Mouse (Mus musculus): ENCODE results near the gene Sugp1. TPM values are rescaled to one million over a fixed set of nuclear protein-coding genes. Genes with fewer than 3 reads are reported as not detected.
"Not testable (repeated sequence)": the region's sequence is repeated elsewhere in the genome, so short reads cannot be mapped to it uniquely, and the experiment has no call there.

Sugp1 gene
- 10 to 100 TPM; 14.6 to 17.7 TPM for total RNA-seq (2021)
- long read RNA-seq, experiment 1, transcript Sugp1-201 (14 exons, 2,681 nt), result major isoform, 10 of 14 reads
- long read RNA-seq, experiment 1, partial matches to known transcripts, result 2 of 14 reads
- long read RNA-seq, experiment 1, other reads (novel, unspliced or antisense), result 2 of 14 reads
- long read RNA-seq, experiment 2, transcript Sugp1-201 (14 exons, 2,681 nt), result major isoform, 7 of 17 reads
- long read RNA-seq, experiment 2, partial matches to known transcripts, result 8 of 17 reads
- long read RNA-seq, experiment 2, other reads (novel, unspliced or antisense), result 2 of 17 reads

DNA sequence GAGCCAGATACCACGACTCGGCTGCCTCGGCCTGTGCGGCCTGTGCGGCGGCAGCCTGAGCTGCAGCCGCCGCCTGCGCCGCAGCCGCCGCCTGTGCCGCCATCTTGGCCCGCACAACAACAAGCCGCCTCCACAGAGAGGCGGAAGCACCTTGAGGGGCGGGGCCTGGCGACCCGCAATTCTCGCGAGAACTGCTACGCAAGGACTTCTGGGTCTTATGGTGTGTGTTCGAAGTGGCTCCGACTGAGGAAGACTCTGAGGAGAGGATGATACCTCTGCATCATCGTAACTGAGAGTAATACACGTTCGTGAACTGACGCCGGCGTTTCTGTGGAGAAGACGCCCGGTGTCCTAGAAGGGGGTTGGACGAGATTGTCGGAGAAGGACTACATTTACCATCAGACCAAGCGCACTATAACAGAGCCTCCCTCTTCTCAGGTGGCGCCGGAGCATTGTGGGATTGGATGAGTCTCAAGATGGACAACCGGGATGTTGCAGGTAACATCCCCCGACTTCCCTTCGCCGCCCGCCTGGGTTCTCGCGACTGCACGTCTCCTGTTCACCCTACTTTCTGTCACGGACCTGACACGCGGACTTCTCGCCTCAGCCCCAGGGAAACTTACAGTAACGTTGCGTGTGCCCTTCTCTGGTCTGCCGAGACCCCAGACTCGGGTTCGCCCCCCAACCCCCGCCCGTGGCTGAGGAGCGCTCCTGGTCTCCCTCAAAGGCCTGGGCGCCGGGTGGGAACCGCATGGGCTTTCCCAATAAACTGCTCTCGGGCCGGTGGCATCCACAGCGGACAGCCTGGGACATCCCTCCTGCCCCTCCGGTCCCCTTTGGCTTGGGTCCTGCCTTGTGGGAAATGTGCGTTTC is at the start of gene Sugp1, which contains the start of gene Mau2:
Gene Sugp1 (plus strand): TSS at position 231 of the 873 bp plus-strand sequence.
Gene Mau2 (minus strand): TSS at position 152 of the 873 bp plus-strand sequence.
- DNase-seq, result peak; percentile 96
- intact Hi-C loops (cut with DNase I), result no loop called here

DNA sequence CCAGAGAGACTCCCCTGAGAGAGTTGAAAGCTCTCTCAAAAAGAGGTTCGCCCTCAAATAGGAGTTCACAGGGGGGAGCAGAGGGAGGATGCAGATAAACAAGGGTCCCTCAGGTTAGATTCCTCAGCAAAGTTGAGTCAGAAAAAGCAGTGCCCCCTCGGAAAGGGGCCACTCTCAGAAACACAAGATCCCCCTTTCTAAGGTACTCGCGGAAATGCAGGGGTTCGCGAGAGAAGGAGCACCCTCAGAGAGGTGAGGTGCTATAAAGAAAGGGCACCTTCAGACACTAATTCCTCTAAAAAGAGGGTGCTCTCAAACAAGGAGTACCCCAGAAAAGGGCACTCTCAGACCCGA is 47.2 kb upstream of the Sugp1 start:
- no peak for DNase-seq
- intact Hi-C loops (cut with DNase I), result no loop called here

DNA sequence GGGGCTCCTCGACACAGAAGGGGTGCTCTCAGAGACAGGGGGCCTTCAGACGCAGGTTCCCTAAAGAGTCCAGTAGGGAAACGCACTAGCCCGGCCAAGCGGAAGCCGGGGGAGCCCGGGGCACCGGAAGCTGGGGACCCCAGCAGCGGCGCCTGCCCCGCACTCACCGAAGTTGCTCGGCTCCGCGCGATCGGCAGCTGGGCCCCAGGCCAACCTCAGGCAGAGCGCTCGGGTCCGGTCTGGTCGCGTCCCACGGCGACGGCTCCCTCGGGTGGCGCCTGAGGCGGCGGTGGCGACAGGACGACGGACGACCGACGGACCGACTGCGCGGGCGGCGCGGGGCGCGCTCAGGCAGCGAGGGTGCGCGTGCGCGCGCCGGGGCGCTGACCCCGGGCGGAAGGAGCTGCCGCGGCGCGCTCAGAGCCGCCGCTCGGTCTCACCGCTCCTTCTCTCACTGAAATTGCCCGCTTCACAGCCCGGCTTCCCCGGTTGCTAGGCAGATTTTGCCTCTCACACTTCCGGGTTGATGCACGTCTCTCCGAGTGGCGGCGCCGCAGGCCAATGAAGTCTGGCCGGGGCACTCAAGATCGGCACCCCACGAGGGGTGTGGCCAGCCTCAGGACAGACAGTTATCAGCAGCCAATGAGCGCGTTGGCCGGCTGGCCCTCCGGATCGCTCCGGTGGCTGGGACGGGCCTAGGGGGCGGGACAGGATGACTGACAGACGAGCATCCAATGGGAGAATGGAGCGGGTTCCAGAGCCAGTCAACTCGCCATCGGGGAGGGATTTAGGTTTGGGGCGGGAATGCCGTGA is 46.6 kb upstream of the Sugp1 start, which contains the start of gene Gatad2a:
Gene Gatad2a (minus strand): TSS at position 609 of the 813 bp plus-strand sequence.
- intact Hi-C loops (cut with DNase I), result no loop called here
- peak; percentile 100 for DNase-seq

DNA sequence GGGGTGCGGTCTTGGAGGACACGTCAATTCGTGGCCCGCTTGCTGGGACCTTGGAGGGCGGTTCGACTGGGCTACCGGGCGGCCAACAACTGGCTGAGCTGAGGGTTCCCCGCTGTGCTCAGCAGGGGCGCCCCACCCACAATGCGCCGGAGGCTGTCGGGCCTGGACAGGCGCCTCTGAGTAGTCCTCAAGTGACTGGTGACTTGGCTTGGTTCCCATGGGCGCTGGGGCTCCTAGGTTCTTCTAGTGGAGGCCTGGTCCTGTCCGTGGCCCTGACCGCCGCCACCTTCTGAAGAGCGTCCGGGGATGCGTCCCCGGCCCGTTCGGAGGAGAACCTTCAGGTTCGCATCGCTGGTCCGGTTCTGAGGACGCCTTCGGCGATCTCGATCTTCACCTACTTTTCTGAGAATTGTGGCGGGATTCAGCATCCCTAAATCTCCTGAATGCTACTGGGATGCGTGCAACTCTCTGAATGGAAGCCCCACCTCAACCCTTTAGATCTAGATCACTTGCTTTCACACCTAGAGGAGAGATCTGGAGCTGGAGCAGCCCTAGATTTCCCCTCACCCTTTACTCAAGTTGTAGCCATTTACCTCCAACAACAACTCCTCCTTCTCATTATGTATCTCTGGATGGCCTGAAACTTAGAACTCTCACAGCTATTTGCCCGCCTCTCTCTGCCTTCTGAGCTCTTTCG is 45.9 kb upstream of the Sugp1 start:
- intact Hi-C loops (cut with DNase I), result no loop called here
- no peak for DNase-seq

DNA sequence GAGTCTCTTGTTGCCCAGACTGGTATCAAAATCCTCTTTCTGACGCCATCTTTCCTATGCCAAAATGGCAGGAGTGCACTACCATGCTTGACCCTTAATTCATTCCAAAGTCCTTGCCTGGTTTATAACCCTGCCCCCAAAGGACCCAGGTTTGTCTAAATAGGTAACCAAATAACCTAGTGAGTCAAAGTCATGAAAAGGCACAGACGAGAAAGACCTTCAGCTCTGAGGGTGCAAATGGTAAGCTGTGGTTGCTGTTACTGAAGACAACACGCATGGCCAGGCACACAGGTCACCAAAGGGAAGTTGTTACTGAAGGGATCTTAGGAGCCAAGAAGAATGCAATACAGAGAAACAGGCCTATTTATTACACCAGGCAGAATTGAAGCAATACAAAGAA is 43.9 kb upstream of the Sugp1 start:
- no peak for DNase-seq
- intact Hi-C loops (cut with DNase I), result no loop called here

DNA sequence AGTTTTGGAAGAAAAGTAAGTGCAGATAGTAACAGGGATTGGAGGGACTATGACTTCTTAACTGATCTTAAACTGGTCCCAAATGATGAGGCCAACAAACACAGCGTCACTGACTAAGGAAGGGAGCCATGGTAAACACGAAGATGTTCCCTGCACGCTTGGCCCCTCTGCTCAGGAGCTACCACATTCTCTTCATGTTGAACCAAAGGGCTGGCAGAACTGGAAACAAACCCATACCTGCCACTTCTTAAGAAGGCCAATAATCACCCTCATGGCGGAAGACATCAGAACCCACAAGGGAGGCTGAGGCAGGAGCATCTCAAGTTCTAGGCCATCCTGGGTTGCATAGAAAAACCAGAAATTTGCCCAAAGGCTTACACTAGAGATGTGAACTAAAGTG is 43.4 kb upstream of the Sugp1 start:
- intact Hi-C loops (cut with DNase I), result no loop called here
- no peak for DNase-seq

DNA sequence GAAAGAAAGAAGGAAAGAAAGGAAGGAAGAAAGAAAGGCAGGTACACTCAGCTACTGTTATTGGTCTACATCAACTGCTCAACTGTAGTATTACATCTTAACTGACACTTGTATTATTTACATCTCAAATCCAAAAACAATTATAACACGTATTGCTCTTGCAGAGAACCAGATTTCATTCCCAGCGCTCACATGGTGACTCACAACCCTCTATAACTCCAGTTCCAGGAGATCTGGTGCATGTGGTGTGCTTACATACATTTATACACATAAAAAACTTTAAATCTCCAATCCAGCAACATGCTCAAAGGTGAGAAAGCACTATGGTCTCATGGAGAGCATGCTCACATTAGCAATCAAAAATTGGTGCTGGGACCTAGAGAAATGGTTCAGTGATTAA is 42.4 kb upstream of the Sugp1 start:
- intact Hi-C loops (cut with DNase I), result no loop called here
- no peak for DNase-seq

DNA sequence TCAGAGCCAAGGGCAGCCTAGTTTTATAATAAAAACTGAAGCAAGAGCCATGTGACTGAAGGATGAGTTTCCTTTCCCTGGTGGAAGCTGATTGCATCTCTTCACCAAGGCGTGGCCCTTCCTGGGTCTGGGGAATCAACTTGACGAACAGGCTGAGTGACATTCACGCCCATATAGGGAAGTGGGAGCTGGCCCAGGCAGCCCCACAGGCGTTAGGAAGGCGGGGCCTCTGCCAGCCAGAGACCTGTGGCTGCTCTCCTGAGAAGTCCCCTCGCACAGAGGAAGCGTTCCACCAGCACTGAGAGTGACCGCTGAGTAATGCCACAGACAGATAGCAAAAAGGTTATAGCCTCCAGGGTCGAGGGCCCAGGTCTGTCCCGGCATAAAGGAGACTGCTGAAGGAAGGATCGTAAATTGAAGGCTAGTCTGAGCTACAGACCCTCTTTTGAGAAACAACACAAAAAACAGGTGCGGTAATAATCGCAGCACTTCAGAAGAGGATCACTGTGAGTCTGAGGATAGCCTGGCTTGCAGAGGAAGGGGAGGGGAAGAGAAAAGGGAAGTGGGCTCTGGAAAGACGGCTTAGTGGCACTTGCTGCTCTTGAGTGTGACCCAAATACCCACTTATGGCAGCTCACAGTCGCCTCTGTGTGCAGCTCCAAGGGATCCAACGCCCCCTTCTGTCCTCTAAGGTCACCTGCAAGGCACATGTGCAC is 41.3 kb upstream of the Sugp1 start:
- intact Hi-C loops (cut with DNase I), result loop anchor here (1.0 kb wide), 1 partner anchor 80 kb away; no protein-coding TSS in a partner anchor

DNA sequence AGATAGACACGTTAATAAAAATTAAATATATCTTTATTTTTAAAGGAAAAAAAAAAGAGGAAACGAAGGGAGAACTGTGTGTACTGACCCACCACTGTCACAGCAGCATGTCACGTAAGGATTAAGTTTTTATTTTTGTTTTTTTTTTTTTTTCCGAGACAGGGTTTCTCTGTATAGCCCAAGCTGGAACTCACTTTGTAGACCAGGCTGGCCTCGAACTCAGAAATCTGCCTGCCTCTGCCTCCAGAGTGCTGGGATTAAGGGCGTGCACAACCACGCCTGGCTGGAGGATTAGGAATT is 40.8 kb upstream of the Sugp1 start:
- intact Hi-C loops (cut with DNase I), result loop anchor here (1.0 kb wide), 1 partner anchor 81 kb away; no protein-coding TSS in a partner anchor

More for the DNA sequence above, 41.3 kb upstream of the Sugp1 start:
- peak; percentile 29 to 34 for DNase-seq

DNA sequence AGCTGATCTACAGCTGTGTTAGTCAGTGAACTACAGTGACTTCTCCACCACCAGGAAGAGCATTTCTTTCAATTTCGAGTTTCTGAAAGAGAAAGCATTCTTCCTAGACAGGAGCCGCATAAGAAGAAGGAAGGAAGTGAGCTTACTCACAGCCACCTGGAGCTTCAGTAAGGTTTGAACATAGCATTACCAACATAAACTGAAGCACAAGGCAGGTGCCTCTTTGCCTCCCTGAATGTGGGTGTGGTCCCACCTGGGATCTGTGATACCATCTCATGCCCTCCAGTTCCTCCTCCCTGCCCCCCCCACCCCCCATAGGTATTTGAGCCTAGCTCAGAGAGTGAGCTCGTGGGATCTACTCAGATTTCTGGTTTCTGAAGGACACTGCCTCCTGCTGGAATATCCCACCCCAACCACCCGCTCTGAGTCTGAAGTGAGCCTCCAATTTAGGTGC is 39.4 kb upstream of the Sugp1 start:
- DNase-seq, result no peak
- intact Hi-C loops (cut with DNase I), result no loop called here

More for the DNA sequence above, 40.8 kb upstream of the Sugp1 start:
- not testable (repeated sequence) for DNase-seq

DNA sequence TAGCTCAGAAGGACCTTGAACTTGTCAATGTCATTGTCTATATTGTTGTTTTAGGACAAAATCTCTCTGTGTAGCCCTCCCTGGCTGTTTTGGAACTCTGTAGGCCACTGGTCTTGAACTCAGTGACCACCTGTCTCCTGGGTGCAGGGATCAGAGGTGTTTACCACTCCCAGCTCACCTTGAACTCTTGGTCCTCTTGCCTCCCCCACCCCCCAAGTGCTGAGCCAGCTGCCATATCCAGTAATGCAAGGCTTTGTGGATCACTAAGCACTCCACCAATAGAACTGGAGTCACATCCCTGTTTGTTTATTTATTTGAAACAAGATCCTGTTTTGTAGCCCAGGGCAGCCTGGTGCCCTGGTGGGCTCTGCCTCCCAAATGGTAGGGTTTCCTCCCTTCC is 38.3 kb upstream of the Sugp1 start:
- no peak for DNase-seq
- intact Hi-C loops (cut with DNase I), result loop anchor here (1.0 kb wide), 1 partner anchor 85 kb away; no protein-coding TSS in a partner anchor

DNA sequence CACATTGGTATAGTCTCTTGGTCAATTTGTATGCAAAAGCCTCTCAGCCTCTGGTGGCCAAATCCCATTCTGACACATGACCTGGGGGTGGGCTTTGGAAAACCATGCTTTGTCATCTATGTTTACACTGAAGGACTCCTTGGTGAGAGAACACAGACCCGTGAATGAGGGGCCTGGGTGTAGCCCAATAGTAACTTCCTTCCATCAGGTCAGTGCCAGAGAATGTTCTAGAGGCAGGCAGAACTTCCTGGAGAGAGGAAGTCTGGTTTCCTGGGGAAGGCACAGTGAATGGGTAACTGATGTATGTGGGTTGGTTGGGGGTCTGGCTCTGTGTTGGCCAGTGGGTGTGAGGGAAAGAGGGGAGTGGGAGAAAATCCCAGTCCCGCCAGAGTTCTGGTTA is 37.4 kb upstream of the Sugp1 start:
- intact Hi-C loops (cut with DNase I), result no loop called here
- no peak for DNase-seq

DNA sequence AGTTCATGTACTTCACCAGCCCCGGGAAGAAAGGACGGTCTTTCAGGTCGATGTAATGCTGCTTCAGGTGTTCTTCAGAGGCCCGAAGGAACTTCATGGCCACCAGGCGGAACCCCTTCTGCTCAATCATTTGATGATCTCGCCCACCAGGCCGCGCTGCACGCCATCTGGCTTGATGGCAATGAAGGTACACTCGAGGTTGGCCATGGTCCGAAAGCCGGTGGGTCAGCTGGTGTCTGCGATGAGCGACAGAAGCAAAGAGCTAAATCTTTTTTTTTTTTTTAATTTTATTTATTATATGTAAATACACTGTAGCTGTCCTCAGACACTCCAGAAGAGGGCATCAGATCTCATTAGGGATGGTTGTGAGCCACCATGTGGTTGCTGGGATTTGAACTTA is 31.8 kb upstream of the Sugp1 start:
- intact Hi-C loops (cut with DNase I); DNase-seq: not testable (repeated sequence)

DNA sequence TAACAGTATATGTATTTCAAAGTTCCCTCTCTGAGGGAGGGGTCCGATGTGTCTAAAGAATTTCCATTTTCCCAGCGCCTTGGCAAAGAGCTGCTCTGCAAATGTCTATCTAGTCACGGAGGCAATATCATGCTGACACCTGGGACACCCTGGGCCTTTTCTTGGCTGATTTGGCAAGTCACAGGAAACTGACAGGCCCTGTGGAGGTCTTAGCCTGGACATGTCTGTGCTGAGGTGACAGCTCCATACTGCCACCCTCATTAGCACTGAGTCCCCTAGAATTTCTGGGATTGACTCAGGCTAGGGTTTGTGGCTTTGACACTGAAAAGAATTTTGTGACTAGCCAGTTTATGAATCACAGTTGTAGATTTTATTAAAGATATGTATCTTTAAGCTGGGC is 30.3 kb upstream of the Sugp1 start:
- no peak for DNase-seq
- intact Hi-C loops (cut with DNase I), result no loop called here

DNA sequence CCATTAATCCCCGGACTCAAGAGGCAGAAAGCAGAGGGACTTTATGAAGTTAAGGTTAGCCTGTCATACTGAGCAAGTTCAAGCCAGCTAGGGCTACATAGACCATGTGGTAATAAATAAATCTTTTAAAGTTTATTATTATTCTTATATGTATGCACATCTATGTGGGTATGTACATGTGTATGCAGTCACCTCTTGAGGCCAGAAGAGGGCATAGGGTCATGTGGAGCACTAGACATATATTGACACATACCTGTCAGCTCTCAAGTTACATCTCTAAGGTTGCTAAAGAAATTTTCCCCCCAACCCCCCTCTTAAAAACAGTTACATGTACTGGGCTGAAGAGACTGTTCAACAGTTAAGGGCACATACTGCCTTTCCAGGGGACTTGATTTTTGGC is 29.9 kb upstream of the Sugp1 start:
- intact Hi-C loops (cut with DNase I), result no loop called here
- DNase-seq, result no peak

DNA sequence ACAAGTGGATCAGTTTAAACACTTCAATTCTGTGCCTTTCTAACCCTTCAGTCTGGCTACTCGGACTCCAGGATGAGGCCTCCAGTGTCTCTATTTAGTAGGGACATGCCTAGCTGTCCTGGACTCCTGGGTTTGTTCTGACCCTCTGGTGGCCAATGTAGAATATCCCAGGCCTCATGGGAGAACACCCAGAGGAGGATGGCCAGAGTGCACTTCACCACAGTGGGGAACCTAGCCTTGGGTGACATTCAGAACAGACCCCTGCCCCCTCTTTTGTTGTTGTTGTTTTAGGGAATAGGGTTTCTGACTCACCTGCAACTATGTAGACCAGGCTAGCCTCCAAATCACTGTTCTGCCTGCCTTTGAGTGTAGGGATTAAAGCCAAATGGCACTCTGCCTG is 27.6 kb upstream of the Sugp1 start:
- intact Hi-C loops (cut with DNase I), result no loop called here
- DNase-seq, result no peak

DNA sequence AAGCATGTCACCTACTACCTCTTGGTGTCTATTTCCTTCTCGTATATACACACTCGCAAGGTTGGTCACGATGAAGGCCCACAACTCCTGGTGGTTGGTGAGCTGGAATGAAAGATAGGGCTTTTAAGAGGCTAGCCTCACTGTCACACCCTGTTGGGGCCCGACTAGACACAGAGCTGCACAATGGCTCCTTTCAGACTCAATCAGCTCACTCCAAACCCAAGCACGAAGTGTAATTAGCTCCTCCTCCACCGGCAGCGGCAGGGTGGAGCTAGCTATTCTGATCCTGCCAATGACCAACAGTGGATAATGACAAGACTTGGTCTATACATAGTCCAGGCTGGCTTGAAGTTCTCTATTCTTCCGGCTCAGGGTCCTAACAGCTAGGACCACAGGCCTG is 19.0 kb upstream of the Sugp1 start:
- DNase-seq, result no peak
- intact Hi-C loops (cut with DNase I), result no loop called here

DNA sequence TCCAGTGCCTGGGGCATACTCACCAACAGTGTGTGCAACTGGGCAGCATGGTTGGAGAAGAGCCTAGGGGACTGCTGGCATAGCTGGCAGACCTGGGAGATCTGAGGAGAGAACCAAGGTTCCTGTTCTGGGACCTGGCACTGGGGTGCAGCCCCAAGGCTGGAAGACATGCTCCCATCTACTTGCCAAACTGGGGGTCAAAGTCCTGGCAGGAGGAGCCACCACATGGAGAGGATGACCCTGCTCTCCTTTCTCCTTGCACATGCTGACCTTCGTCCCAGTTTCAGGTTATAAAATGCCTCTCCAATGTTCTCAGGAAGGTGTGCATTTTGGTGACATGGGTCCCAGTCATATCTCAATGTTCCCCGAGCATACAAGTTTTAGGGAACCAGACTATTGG is 16.5 kb upstream of the Sugp1 start:
- DNase-seq, result no peak
- intact Hi-C loops (cut with DNase I), result no loop called here

DNA sequence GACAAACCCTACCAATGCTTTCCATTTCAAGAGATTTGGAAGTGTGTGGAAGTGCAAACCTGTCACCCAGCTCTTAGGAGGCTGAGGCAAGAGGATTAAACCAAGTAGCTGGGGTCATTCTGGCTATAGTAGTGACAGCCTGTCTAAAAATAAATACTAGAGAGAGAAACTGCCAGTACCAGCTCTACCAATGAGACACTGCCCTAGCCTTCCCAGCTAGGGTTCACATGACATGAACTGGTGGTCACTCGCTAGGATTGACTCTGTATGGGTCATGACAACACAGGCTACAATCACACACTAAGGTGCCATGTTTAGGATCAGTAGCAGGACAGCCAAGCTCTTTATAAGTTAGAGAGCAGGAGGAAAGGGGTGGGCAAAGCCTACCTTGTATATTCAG is 12.4 kb upstream of the Sugp1 start:
- DNase-seq, result no peak
- intact Hi-C loops (cut with DNase I), result no loop called here

DNA sequence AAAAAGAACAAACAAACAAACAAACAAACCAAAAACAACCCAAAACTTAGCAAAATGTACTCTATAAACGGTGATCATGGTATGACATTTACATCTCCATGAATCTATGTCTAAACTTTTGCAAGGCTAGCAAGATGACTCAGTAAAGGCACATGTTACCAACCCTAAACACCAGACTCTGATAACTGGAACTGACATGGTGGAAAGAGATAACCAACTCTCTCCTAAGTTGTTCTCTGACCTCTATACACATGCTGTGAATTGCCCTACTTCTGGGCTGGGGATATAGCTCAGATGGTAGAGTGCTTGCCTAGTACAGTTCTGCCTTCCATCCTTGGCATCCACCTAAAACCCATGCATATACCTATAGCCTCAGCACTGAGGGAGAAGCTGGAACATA is 4.6 kb upstream of the Sugp1 start:
- intact Hi-C loops (cut with DNase I), result no loop called here
- DNase-seq, result no peak
